Mouse (Mus musculus): ENCODE results near the gene Gga1.

GRCm38 (mm10) chr15:78928539-78928938 lies 51.5 kb downstream of the Gga1 start:
- TF ChIP-seq CTCF (IDR thresholded peaks at IDR 0.05; ENCODE audit: low read depth) (no peak), EP300 (IDR thresholded peaks at IDR 0.05; ENCODE audit: low read depth) (no peak)
